Mouse (Mus musculus) CH12.LX (cell line): ENCODE results near the gene Ciz1. TPM values are rescaled to one million over a fixed set of nuclear protein-coding genes. Genes with fewer than 3 reads are reported as not detected.

Experiments
- DNase-seq: peaks from one replicate; pipeline ENCODE4 v3.0.0-alpha.2; 2013; ENCODE audit errors: extremely low read depth
- H3K27ac ChIP-seq: 2 replicates; pipeline ENCODE4 v1.5.1; 2012; ENCODE audit warnings: low read depth, mild to moderate bottlenecking, control low read depth, moderate library complexity; ENCODE audit not compliant: insufficient read depth
- H3K27me3 ChIP-seq: replicated peaks from 2 replicates; pipeline ENCODE3; 2012; ENCODE audit warnings: inconsistent platforms
- H3K36me3 ChIP-seq, 2 experiments: replicated peaks in 1 of 2; 2 replicates each; pipeline versions ENCODE3 to v1.6.1; 2012; ENCODE audit warnings: inconsistent platforms in 1 of 2, low read length in 1 of 2, mild to moderate bottlenecking in 1 of 2, mixed read lengths in 1 of 2, moderate library complexity in 1 of 2; ENCODE audit not compliant: control insufficient read depth in 1 of 2, insufficient read depth in 1 of 2
- H3K4me1 ChIP-seq, 2 experiments: 2 replicates each; pipeline ENCODE4 v1.6.1; 2012; ENCODE audit warnings: inconsistent platforms in 1 of 2, moderate library complexity in 1 of 2; ENCODE audit not compliant: insufficient read depth in 2 of 2, control insufficient read depth in 1 of 2
- H3K4me2 ChIP-seq: 2 replicates; pipeline ENCODE4 v1.6.1; 2012; ENCODE audit warnings: low read depth, mild to moderate bottlenecking, control low read depth; ENCODE audit not compliant: poor library complexity, insufficient read depth, severe bottlenecking
- H3K4me3 ChIP-seq, 3 experiments: fragments of 150-350 bp in 1 of 3; sonication (generic) in 1 of 3; replicated peaks in 1 of 3; 2 replicates each; pipeline versions ENCODE3 to v1.5.1; 2011 to 2012; ENCODE audit warnings: low read depth in 2 of 3, low read length in 2 of 3, mild to moderate bottlenecking in 2 of 3, moderate library complexity in 2 of 3, control low read depth in 1 of 3, improper control_type of control experiment in 1 of 3, inconsistent platforms in 1 of 3, mixed read lengths in 1 of 3; ENCODE audit not compliant: poor library complexity in 1 of 3
- H3K79me2 ChIP-seq: replicated peaks from 2 replicates; pipeline ENCODE4 v1.6.1; 2012; ENCODE audit warnings: mild to moderate bottlenecking, moderate library complexity; ENCODE audit not compliant: control insufficient read depth, poor library complexity, insufficient read depth, severe bottlenecking; ENCODE audit errors: extremely low read depth
- H3K9ac ChIP-seq: 2 replicates; pipeline ENCODE4 v1.6.1; 2012; ENCODE audit warnings: low read depth, mild to moderate bottlenecking, control low read depth, moderate library complexity; ENCODE audit not compliant: insufficient read depth
- H3K9me3 ChIP-seq: replicated peaks from 2 replicates; pipeline ENCODE3; 2012; ENCODE audit warnings: low read length, inconsistent platforms, mixed read lengths
- CHD1 ChIP-seq: IDR thresholded peaks from 2 replicates; pipeline ENCODE4 v1.6.1; 2012; ENCODE audit warnings: low read depth, low read length, improper control_type of control experiment, inconsistent platforms
- HCFC1 ChIP-seq: IDR thresholded peaks from 2 replicates; pipeline ENCODE4 v1.6.1; 2012; ENCODE audit warnings: low read depth, mild to moderate bottlenecking, inconsistent platforms, low read length, improper control_type of control experiment
- IRF4 ChIP-seq: IDR thresholded peaks from 2 replicates; pipeline ENCODE4 v1.6.1; 2014; ENCODE audit warnings: low read depth, mild to moderate bottlenecking, inconsistent platforms, low read length, improper control_type of control experiment
- KAT2A ChIP-seq: IDR thresholded peaks from 2 replicates; pipeline ENCODE4 v1.6.1; 2012; ENCODE audit warnings: low read length, improper control_type of control experiment, inconsistent platforms; ENCODE audit not compliant: insufficient replicate concordance
- MAZ ChIP-seq: IDR thresholded peaks from 2 replicates; pipeline ENCODE4 v1.6.1; 2012; ENCODE audit warnings: low read depth, mild to moderate bottlenecking, inconsistent platforms, low read length, improper control_type of control experiment, moderate library complexity
- MEF2A ChIP-seq: IDR thresholded peaks from 2 replicates; pipeline ENCODE4 v1.6.1; 2014; ENCODE audit warnings: low read depth, mild to moderate bottlenecking, inconsistent platforms, low read length, improper control_type of control experiment, borderline replicate concordance
- NELFE ChIP-seq: IDR thresholded peaks from 2 replicates; pipeline ENCODE4 v1.6.1; 2011; ENCODE audit warnings: low read depth, low read length, improper control_type of control experiment
- POLR2A ChIP-seq: IDR thresholded peaks from 2 replicates; pipeline ENCODE4 v1.6.1; 2011; ENCODE audit warnings: low read depth, mild to moderate bottlenecking, improper control_type of control experiment, low read length
- RAD21 ChIP-seq: IDR thresholded peaks from 2 replicates; pipeline ENCODE4 v1.6.1; 2011; ENCODE audit warnings: low read depth, mild to moderate bottlenecking, low read length, improper control_type of control experiment, moderate library complexity
- TBP ChIP-seq: conservative IDR thresholded peaks from 2 replicates; pipeline ENCODE4 v1.6.1; 2011; ENCODE audit warnings: low read depth, low read length, improper control_type of control experiment
- UBTF ChIP-seq: IDR thresholded peaks from 2 replicates; pipeline ENCODE4 v1.6.1; 2012; ENCODE audit warnings: low read depth, mild to moderate bottlenecking, inconsistent platforms, low read length, improper control_type of control experiment, moderate library complexity
- USF1 ChIP-seq: IDR thresholded peaks from 2 replicates; pipeline ENCODE4 v1.6.1; 2014; ENCODE audit warnings: low read depth, mild to moderate bottlenecking, inconsistent platforms, low read length, improper control_type of control experiment
- ZC3H11A ChIP-seq: IDR thresholded peaks from 2 replicates; pipeline ENCODE4 v1.6.1; 2012; ENCODE audit warnings: low read depth, mild to moderate bottlenecking, inconsistent platforms, low read length, improper control_type of control experiment
- ZKSCAN1 ChIP-seq: IDR thresholded peaks from 2 replicates; pipeline ENCODE4 v1.6.1; 2012; ENCODE audit warnings: low read depth, inconsistent platforms, low read length, improper control_type of control experiment, borderline replicate concordance
- ZMIZ1 ChIP-seq: IDR thresholded peaks from 2 replicates; pipeline ENCODE4 v1.6.1; 2012; ENCODE audit warnings: low read depth, mild to moderate bottlenecking, inconsistent platforms, low read length, improper control_type of control experiment
- ZNF384 ChIP-seq: IDR thresholded peaks from 2 replicates; pipeline ENCODE4 v1.6.1; 2012; ENCODE audit warnings: low read depth, low read length, improper control_type of control experiment, inconsistent platforms
- dilution Hi-C: fragments of 300-500 bp; cut with MboI; formaldehyde crosslinking; loops from 2 replicates; pipeline ENCODE4 v1.14.3; 2020; ENCODE audit warnings: low sequenced_read_pairs; ENCODE audit not compliant: extremely low pct_unique_long_range_greater_than_20kb, extremely low pct_ligation_motif_present
- in situ Hi-C: fragments of 300-500 bp; cut with MboI; formaldehyde crosslinking; loops from 3 replicates; pipeline ENCODE4 v1.14.3; 2019; ENCODE audit warnings: low sequenced_read_pairs, low pct_ligation_motif_present, low pct_unique_long_range_greater_than_20kb, mixed read lengths
- polyA plus RNA-seq: library from polyadenylated mRNA; unstranded; fragments of >175 nt; gene quantifications from 2 replicates; pipeline ENCODE4 v1.2.1, GENCODE M21; 2012; ENCODE audit warnings: low read depth; ENCODE audit not compliant: insufficient read length
- total RNA-seq, 2 experiments: library from RNA; depleted of rRNA; stranded (reverse); fragments of 300-350 nt in 1 of 2; fragments of >200 nt in 1 of 2; gene quantifications; 2 replicates each; pipeline ENCODE4 v1.2.3; 2012 to 2014

Gene Ciz1
- total and polyA plus RNA-seq, 3 experiments: 8.1 to 47.3 (median 20.4) TPM

DNA sequence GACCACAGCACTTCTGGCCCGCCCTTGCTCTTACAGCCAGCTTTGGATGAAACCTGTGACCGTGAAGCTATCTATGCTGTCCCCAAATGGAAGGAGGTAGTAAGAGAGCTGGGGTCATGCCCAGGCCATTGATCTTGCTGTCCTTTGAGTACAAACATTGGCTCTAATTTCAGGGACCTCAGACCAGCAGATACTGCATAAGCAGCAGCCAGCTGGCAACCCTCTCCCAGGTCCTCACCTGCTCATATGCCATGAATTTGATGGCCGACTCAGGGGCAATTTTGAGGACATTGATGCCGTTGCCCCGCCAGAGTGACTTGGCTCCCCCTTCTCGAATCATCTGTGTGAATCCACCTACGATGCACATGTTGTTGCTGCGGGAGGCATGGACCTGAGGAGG lies 65.4 kb downstream of the Ciz1 start:
- Histone ChIP-seq H3K27ac (no peak overlapping the region), H3K9me3 (no peaks in the 10 kb centered on the region), H3K9ac (no peak overlapping the region), H3K79me2 (no peaks in the 10 kb centered on the region), H3K4me3 (no peak overlapping the region), H3K27me3 (no peaks in the 10 kb centered on the region), H3K4me2 (no peak overlapping the region), H3K36me3 (peaks cover 59 to 79% of the 10 kb centered on the region in 2 experiments), H3K4me1 (peaks cover 5 to 13% of the 10 kb centered on the region in 2 experiments)
- in situ Hi-C loops: loop anchor here (5.0 kb wide), 1 partner anchor 35 kb away; the partner anchor contains the start of genes Naif1 and Slc25a25
- TF ChIP-seq UBTF: no peak
- no peak for TF ChIP-seq ZMIZ1
- no peak for TF ChIP-seq NELFE
- TF ChIP-seq ZC3H11A: no peak
- no peak for TF ChIP-seq ZKSCAN1
- TF ChIP-seq ZNF384: no peak
- TF ChIP-seq RAD21: no peak
- dilution Hi-C loops: no loop called here
- DNase-seq: no peak

DNA sequence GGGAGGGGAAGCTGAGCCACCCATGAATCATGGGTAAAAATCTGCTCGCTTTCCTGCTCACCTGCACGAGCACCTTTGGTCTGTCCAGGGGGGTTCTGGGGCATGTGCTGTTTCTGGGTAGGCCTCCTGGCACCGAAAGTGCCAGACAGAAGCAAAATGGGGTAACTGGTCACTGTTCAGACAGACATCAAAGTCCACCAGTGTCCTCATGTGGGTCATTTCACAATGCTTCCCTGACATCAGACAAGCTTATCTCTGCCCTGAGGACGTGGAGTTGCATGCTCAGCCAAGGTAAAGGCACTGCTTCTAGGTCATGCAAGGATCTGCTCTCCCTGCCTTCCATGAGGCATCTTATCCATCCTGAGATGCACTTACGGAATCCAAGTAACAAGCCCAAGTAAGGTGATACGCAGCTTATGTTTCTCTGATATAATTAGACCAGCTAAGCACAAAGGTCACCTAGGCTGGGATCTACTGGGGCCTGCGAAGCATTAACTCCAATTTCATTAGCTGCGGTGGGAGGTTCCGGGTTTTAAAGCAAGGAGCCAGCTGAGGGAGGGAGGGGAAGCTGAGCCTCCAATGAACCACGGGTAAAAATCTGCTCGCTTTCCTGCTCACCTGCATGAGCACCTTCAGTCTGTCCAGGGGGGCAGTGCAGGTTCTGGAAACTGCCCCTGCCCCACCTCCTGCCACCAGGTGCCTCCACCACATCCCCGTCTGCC lies 66.5 kb downstream of the Ciz1 start:
- no peaks in the 10 kb centered on the region for H3K9me3 ChIP-seq
- dilution Hi-C loops: no loop called here
- H3K4me3 ChIP-seq: no peak overlapping the region
- peaks cover 59 to 76% of the 10 kb centered on the region in 2 experiments for H3K36me3 ChIP-seq
- H3K27me3 ChIP-seq: no peaks in the 10 kb centered on the region
- no peaks in the 10 kb centered on the region for H3K79me2 ChIP-seq
- no peak overlapping the region for H3K9ac ChIP-seq
- peaks cover 6 to 24% of the 10 kb centered on the region in 2 experiments for H3K4me1 ChIP-seq
- no peak for DNase-seq
- H3K27ac ChIP-seq: no peak overlapping the region
- TF ChIP-seq ZMIZ1 (no peak), ZC3H11A (no peak), CHD1 (no peak), KAT2A (no peak), IRF4 (no peak)
- in situ Hi-C loops: loop anchor here (5.0 kb wide), 1 partner anchor 34 kb away; the partner anchor contains the start of genes Naif1 and Slc25a25
- H3K4me2 ChIP-seq: no peak overlapping the region

DNA sequence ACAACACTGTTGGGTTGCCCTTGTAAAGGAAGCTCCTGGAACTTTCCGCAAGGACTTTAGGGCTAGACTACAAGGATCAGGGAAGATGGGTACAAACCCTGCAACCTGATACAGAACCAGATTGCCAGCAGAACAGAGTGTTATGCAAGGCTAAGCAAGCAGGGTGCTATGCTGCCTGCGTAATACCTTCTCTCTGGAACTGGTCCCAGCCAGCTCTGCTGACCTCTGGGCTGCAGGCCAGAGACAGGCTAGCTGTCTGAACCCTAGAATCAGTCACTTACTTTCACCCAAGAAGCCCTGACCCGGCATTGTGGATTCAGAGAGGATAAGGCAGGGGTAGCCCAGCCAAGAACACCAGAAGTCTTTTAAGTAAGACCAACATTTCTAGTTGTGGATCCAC lies 67.2 kb downstream of the Ciz1 start:
- H3K4me2 ChIP-seq: no peak overlapping the region
- no peak for DNase-seq
- no peaks in the 10 kb centered on the region for H3K9me3 ChIP-seq
- in situ Hi-C loops: loop anchor here (5.0 kb wide), 1 partner anchor 33 kb away; the partner anchor contains the start of genes Naif1 and Slc25a25
- TF ChIP-seq HCFC1: no peak
- no peak for TF ChIP-seq TBP
- no peak for TF ChIP-seq POLR2A
- TF ChIP-seq MEF2A: no peak
- TF ChIP-seq MAZ: no peak
- TF ChIP-seq USF1: no peak
- no peak for TF ChIP-seq CHD1
- dilution Hi-C loops: no loop called here
- peaks cover 8 to 32% of the 10 kb centered on the region in 2 experiments for H3K4me1 ChIP-seq
- H3K27me3 ChIP-seq: no peaks in the 10 kb centered on the region
- H3K27ac ChIP-seq: no peak overlapping the region
- no peak overlapping the region for H3K9ac ChIP-seq
- no peaks in the 10 kb centered on the region for H3K79me2 ChIP-seq
- H3K4me3 ChIP-seq: no peak overlapping the region
- peaks cover 56 to 69% of the 10 kb centered on the region in 2 experiments for H3K36me3 ChIP-seq
